Mouse (Mus musculus) embryonic facial prominence, embryonic 14.5 days (tissue): ENCODE results near the gene Jmjd1c. TPM values are rescaled to one million over a fixed set of nuclear protein-coding genes. Genes with fewer than 3 reads are reported as not detected.
A peak's percentile ranks its signal among the peaks of the same experiment; 100 is the strongest.

Experiments
- ATAC-seq: fragments of 200-750 bp; cut with Nextera tagmentation; 2 replicates; pipeline ENCODE4 v1.8.0; 2017; ENCODE audit warnings: low read depth, moderate number of reproducible peaks, moderate TSS enrichment
- DNase-seq: peaks from one replicate; pipeline ENCODE4 v3.0.0-alpha.2; 2015; ENCODE audit warnings: low spot score
- H3K27ac ChIP-seq: fragments of 300-500 bp; sonication (generic); replicated peaks from 2 replicates; pipeline ENCODE4 v1.5.1; 2014; ENCODE audit warnings: low read depth, mild to moderate bottlenecking, low read length, moderate library complexity
- H3K27me3 ChIP-seq: fragments of 300-500 bp; sonication (generic); replicated peaks from 2 replicates; pipeline ENCODE4 v1.6.1; 2014; ENCODE audit warnings: low read length; ENCODE audit not compliant: control insufficient read depth, insufficient read depth
- H3K36me3 ChIP-seq: fragments of 300-500 bp; sonication (generic); 2 replicates; pipeline ENCODE4 v1.6.1; 2014; ENCODE audit warnings: low read length, mixed read lengths; ENCODE audit not compliant: control insufficient read depth, insufficient read depth
- H3K4me1 ChIP-seq: fragments of 300-500 bp; sonication (generic); 2 replicates; pipeline ENCODE4 v1.6.1; 2014; ENCODE audit warnings: antibody characterized with exemption, low read length; ENCODE audit not compliant: control insufficient read depth, insufficient read depth
- H3K4me2 ChIP-seq: fragments of 300-500 bp; sonication (generic); 2 replicates; pipeline ENCODE4 v1.6.1; 2014; ENCODE audit warnings: low read depth, mild to moderate bottlenecking, low read length, moderate library complexity, mixed read lengths
- H3K4me3 ChIP-seq: fragments of 300-500 bp; sonication (generic); 2 replicates; pipeline ENCODE4 v1.5.1; 2014; ENCODE audit warnings: low read depth, mild to moderate bottlenecking, low read length
- H3K9ac ChIP-seq: fragments of 300-500 bp; sonication (generic); 2 replicates; pipeline ENCODE4 v1.6.1; 2014; ENCODE audit warnings: low read depth, mild to moderate bottlenecking, low read length, moderate library complexity, mixed read lengths
- H3K9me3 ChIP-seq: fragments of 300-500 bp; sonication (generic); 2 replicates; pipeline ENCODE4 v1.6.1; 2016; ENCODE audit warnings: low read length; ENCODE audit not compliant: control insufficient read depth
- WGBS: fragments of 180-500 bp; shearing (Covaris S2); extraction: QIAGEN DNeasy Blood & Tissue Kit; methylation state at CpG from one replicate; pipeline ENCODE4 v1.1.7; 2014; 5-methylcytosine and 5-hydroxymethylcytosine counted together
- polyA plus RNA-seq: library from polyadenylated mRNA; unstranded; fragments of >200 nt; fragmentation: Nextera tagmentation; extraction: Ambion mirVana; gene quantifications from 2 replicates; pipeline ENCODE4 v1.2.1, GENCODE M21; 2014

Gene Jmjd1c
- polyA plus RNA-seq, 1 experiment from 2014 or later, result 44.0 TPM

- H3K36me3 ChIP-seq, result no peaks in the 10 kb centered on the region
- H3K9me3 ChIP-seq, result no peaks in the 10 kb centered on the region
- H3K27me3 ChIP-seq, result no peaks in the 10 kb centered on the region
- H3K4me1 ChIP-seq, result peaks cover 62% of the 10 kb centered on the region
- ATAC-seq (peak; percentile 44), DNase-seq (peak; percentile 90)
- H3K9ac ChIP-seq, result no peak overlapping the region
- H3K27ac ChIP-seq, result peak overlapping the region; percentile 67
- H3K4me2 ChIP-seq, result peak overlapping the region; percentile 28; the same call in 1 of the 2 replicates
- WGBS, result 35% methylated on average over 17 of the region's 17 CpGs
- no peak overlapping the region for H3K4me3 ChIP-seq
Measured at GRCm38 (mm10) chr10:67055867-67056856, 39.8 kb upstream of the Jmjd1c start.

DNA sequence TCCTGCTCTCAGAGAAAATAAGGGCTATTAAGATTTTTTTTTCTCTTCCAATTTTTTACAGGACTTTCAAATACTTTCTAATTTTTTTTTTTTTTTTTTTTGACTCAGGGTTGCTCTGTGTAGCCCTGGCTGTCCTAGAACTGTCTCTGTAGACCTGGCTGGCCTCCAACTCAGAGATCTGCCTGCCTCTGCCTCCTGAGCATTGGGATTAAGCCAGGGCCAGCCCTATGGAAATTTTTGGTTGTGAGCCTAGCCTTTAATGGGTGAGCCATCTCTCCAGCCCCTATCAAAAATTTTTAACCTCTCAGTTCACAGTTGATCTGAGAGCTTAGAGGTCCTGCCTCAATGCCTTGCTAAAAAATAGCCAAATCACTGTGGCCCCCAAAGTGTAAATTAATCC lies 38.7 kb upstream of the Jmjd1c start:
- Histone ChIP-seq H3K9me3 (no peaks in the 10 kb centered on the region), H3K4me2 (no peak overlapping the region), H3K9ac (no peak overlapping the region), H3K27ac (peak overlapping the region; percentile 67), H3K4me3 (no peak overlapping the region), H3K4me1 (peaks cover 61% of the 10 kb centered on the region), H3K36me3 (no peaks in the 10 kb centered on the region), H3K27me3 (no peaks in the 10 kb centered on the region)
- no peak for ATAC-seq
- no peak for DNase-seq

DNA sequence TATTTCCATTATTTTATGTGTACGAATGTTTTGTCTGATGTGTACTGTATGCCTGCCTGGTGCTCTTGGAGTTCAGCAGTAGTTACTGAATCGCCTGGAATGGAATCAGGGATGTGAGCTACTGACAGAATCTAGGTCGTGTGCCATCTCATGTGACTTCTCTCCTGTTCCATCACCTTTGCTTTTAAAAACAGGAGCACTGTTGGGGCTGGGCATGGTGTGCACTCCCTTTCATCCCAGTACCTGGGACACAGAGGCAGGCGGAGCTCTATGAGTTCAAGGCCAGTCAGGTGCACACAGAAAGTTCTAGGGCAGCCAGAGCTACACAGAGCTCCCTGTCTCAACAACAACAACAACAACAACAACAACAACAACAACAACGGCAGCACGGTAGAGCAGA lies 38.2 kb upstream of the Jmjd1c start:
- Histone ChIP-seq H3K27ac (0 out of 2 replicates have a peak overlapping the region, but pooled peaks have one; percentile 40), H3K4me1 (peaks cover 56% of the 10 kb centered on the region)
- WGBS, result 88% methylated on average over 6 of the region's 6 CpGs

GRCm38 (mm10) chr10:67058297-67058696 lies 37.6 kb upstream of the Jmjd1c start:
- DNase-seq (peak; percentile 79), ATAC-seq (peak; percentile 28; the same call in 1 of the 2 replicates)
- peaks cover 50% of the 10 kb centered on the region for H3K4me1 ChIP-seq
- H3K4me3 ChIP-seq, result no peak overlapping the region
- H3K27ac ChIP-seq, result peak overlapping the region; percentile 40; the same call in 1 of the 2 replicates
- no peaks in the 10 kb centered on the region for H3K27me3 ChIP-seq
- 41% methylated on average over 7 of the region's 7 CpGs for WGBS
- H3K4me2 ChIP-seq, result no peak overlapping the region; the same call in 1 of the 2 replicates
- no peaks in the 10 kb centered on the region for H3K9me3 ChIP-seq
- no peak overlapping the region for H3K9ac ChIP-seq
- 0 out of 2 replicates have a peak, but pooled peaks cover 3% of the 10 kb centered on the region for H3K36me3 ChIP-seq

More for the DNA sequence above, 38.2 kb upstream of the Jmjd1c start:
- Histone ChIP-seq H3K9me3 (no peaks in the 10 kb centered on the region), H3K4me3 (no peak overlapping the region), H3K36me3 (0 out of 2 replicates have a peak, but pooled peaks cover 2% of the 10 kb centered on the region), H3K27me3 (no peaks in the 10 kb centered on the region), H3K4me2 (no peak overlapping the region), H3K9ac (no peak overlapping the region)
- DNase-seq (no peak), ATAC-seq (no peak)

DNA sequence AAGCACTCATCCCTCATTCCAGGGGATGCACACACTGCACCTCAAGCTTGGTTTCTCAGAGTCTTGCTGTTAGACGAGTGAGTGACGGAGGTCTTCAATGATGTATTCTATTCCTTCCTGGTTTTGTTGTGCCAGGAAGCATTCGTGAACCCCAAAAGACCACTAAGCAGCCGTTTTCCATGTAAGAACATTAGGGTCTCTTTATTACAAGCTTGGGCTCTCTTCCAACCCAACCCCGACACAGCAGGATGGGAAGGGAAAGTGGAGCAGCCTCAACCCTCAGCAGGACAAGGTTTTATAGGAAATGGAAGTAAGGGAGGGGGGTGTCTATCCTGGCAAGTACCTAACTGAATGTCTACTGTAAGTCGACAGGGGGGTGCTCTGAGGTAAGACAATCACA lies 37.2 kb upstream of the Jmjd1c start:
- Histone ChIP-seq H3K27ac (peak overlapping the region; percentile 40; the same call in 1 of the 2 replicates), H3K36me3 (0 out of 2 replicates have a peak, but pooled peaks cover 3% of the 10 kb centered on the region), H3K4me3 (no peak overlapping the region), H3K9ac (no peak overlapping the region), H3K4me2 (no peak overlapping the region; the same call in 1 of the 2 replicates), H3K27me3 (no peaks in the 10 kb centered on the region), H3K4me1 (peaks cover 46% of the 10 kb centered on the region), H3K9me3 (no peaks in the 10 kb centered on the region)
- WGBS, result 55% methylated on average over 6 of the region's 6 CpGs
- DNase-seq, result peak; percentile 66
- ATAC-seq, result no peak

- Histone ChIP-seq H3K4me2 (no peak overlapping the region), H3K4me3 (no peak overlapping the region), H3K27me3 (no peaks in the 10 kb centered on the region), H3K36me3 (0 out of 2 replicates have a peak, but pooled peaks cover 3% of the 10 kb centered on the region), H3K27ac (peak overlapping the region; percentile 63), H3K9ac (no peak overlapping the region), H3K4me1 (peaks cover 34% of the 10 kb centered on the region), H3K9me3 (no peaks in the 10 kb centered on the region)
- 24% methylated on average over 10 of the region's 10 CpGs for WGBS
- ATAC-seq (0 out of 2 replicates have a peak, but pooled peaks have one; percentile 27), DNase-seq (peak; percentile 45)
Measured at GRCm38 (mm10) chr10:67061367-67061801, 34.5 kb upstream of the Jmjd1c start.

GRCm38 (mm10) chr10:67061823-67062222 lies 34.1 kb upstream of the Jmjd1c start:
- 0 out of 2 replicates have a peak, but pooled peaks cover 3% of the 10 kb centered on the region for H3K36me3 ChIP-seq
- WGBS, result 42% methylated on average over 4 of the region's 4 CpGs

GRCm38 (mm10) chr10:67065277-67065887 lies 30.5 kb upstream of the Jmjd1c start:
- 75% methylated on average over 7 of the region's 7 CpGs for WGBS
- Histone ChIP-seq H3K9me3 (no peaks in the 10 kb centered on the region), H3K4me1 (peaks cover 11% of the 10 kb centered on the region; the same call in 1 of the 2 replicates), H3K4me2 (no peak overlapping the region), H3K36me3 (0 out of 2 replicates have a peak, but pooled peaks cover 3% of the 10 kb centered on the region), H3K4me3 (no peak overlapping the region), H3K27ac (no peak overlapping the region; the same call in 1 of the 2 replicates), H3K27me3 (no peaks in the 10 kb centered on the region), H3K9ac (no peak overlapping the region)
- DNase-seq (no peak), ATAC-seq (no peak)

More at GRCm38 (mm10) chr10:67061823-67062222, 34.1 kb upstream of the Jmjd1c start:
- H3K4me1 ChIP-seq, result peaks cover 29% of the 10 kb centered on the region
- no peak overlapping the region for H3K4me2 ChIP-seq
- H3K4me3 ChIP-seq, result no peak overlapping the region
- DNase-seq (no peak), ATAC-seq (no peak)
- no peaks in the 10 kb centered on the region for H3K27me3 ChIP-seq
- peak overlapping the region; percentile 63 for H3K27ac ChIP-seq
- no peak overlapping the region for H3K9ac ChIP-seq
- no peaks in the 10 kb centered on the region for H3K9me3 ChIP-seq
